Mouse (Mus musculus): ENCODE results near the gene Sema3e. TPM values are rescaled to one million over a fixed set of nuclear protein-coding genes. Genes with fewer than 3 reads are reported as not detected.

Gene Sema3e
- polyA plus RNA-seq, 1 experiment from 2014 or later, result 5.5 TPM

GRCm38 (mm10) chr5:14032056-14032455, 7.0 kb downstream of the Sema3e start:
- Histone ChIP-seq H3K27me3 (no peaks in the 10 kb centered on the region), H3K4me1 (0 out of 2 replicates have a peak, but pooled peaks cover 8% of the 10 kb centered on the region), H3K27ac (no peak overlapping the region), H3K9ac (no peak overlapping the region), H3K4me3 (no peak overlapping the region), H3K9me3 (no peaks in the 10 kb centered on the region), H3K36me3 (no peaks in the 10 kb centered on the region), H3K4me2 (replicated peaks) (no peak overlapping the region)
- 39% methylated on average over 4 of the region's 4 CpGs for WGBS
- ATAC-seq (ENCODE audit: low FRiP score, low read depth), result no peak

GRCm38 (mm10) chr5:14033302-14033701, 8.2 kb downstream of the Sema3e start:
- Histone ChIP-seq H3K9ac (no peak overlapping the region), H3K27ac (no peak overlapping the region), H3K27me3 (no peaks in the 10 kb centered on the region), H3K4me3 (no peak overlapping the region), H3K4me1 (0 out of 2 replicates have a peak, but pooled peaks cover 8% of the 10 kb centered on the region), H3K9me3 (no peaks in the 10 kb centered on the region), H3K36me3 (no peaks in the 10 kb centered on the region), H3K4me2 (replicated peaks) (no peak overlapping the region)
- ATAC-seq (ENCODE audit: low FRiP score, low read depth), result no peak
- WGBS, result 22% methylated on average over 3 of the region's 3 CpGs

- Histone ChIP-seq H3K4me1 (0 out of 2 replicates have a peak, but pooled peaks cover 5% of the 10 kb centered on the region), H3K9me3 (no peaks in the 10 kb centered on the region), H3K36me3 (no peaks in the 10 kb centered on the region), H3K9ac (no peak overlapping the region), H3K27me3 (no peaks in the 10 kb centered on the region), H3K4me2 (replicated peaks) (no peak overlapping the region), H3K27ac (no peak overlapping the region), H3K4me3 (no peak overlapping the region)
- WGBS, result 30% methylated on average over 9 of the region's 9 CpGs
- ATAC-seq (ENCODE audit: low FRiP score, low read depth), result no peak
Observed at GRCm38 (mm10) chr5:14038813-14039496, 13.9 kb downstream of the Sema3e start.

- H3K27me3 ChIP-seq, result no peaks in the 10 kb centered on the region
- ATAC-seq (ENCODE audit: low FRiP score, low read depth), result no peak
- no peak overlapping the region for H3K27ac ChIP-seq
- 47% methylated on average over 4 of the region's 4 CpGs for WGBS
- no peak overlapping the region for H3K4me3 ChIP-seq
- no peaks in the 10 kb centered on the region for H3K36me3 ChIP-seq
- H3K4me1 ChIP-seq, result 0 out of 2 replicates have a peak, but pooled peaks cover 5% of the 10 kb centered on the region
- H3K9ac ChIP-seq, result no peak overlapping the region
- no peaks in the 10 kb centered on the region for H3K9me3 ChIP-seq
- H3K4me2 ChIP-seq (replicated peaks), result no peak overlapping the region
Observed at GRCm38 (mm10) chr5:14040208-14040607, 15.1 kb downstream of the Sema3e start.

GRCm38 (mm10) chr5:14043116-14043515, 18.0 kb downstream of the Sema3e start:
- no peak overlapping the region for H3K4me2 ChIP-seq (replicated peaks)
- no peak overlapping the region for H3K4me3 ChIP-seq
- H3K27me3 ChIP-seq, result no peaks in the 10 kb centered on the region
- 0 out of 2 replicates have a peak, but pooled peaks cover 5% of the 10 kb centered on the region for H3K4me1 ChIP-seq
- ATAC-seq (ENCODE audit: low FRiP score, low read depth), result no peak
- H3K27ac ChIP-seq, result no peak overlapping the region
- no peaks in the 10 kb centered on the region for H3K9me3 ChIP-seq
- H3K36me3 ChIP-seq, result no peaks in the 10 kb centered on the region
- 77% methylated on average over 5 of the region's 5 CpGs for WGBS
- no peak overlapping the region for H3K9ac ChIP-seq

- ATAC-seq (ENCODE audit: low FRiP score, low read depth), result no peak
- H3K9ac ChIP-seq, result no peak overlapping the region
- no peaks in the 10 kb centered on the region for H3K27me3 ChIP-seq
- H3K4me3 ChIP-seq, result no peak overlapping the region
- 0 out of 2 replicates have a peak, but pooled peaks cover 3% of the 10 kb centered on the region for H3K4me1 ChIP-seq
- no peaks in the 10 kb centered on the region for H3K36me3 ChIP-seq
- 90% methylated on average over 6 of the region's 6 CpGs for WGBS
- no peak overlapping the region for H3K27ac ChIP-seq
- H3K4me2 ChIP-seq (replicated peaks), result no peak overlapping the region
- H3K9me3 ChIP-seq, result no peaks in the 10 kb centered on the region
Observed at GRCm38 (mm10) chr5:14043983-14044382, 18.9 kb downstream of the Sema3e start.

GRCm38 (mm10) chr5:14048660-14049059, 23.6 kb downstream of the Sema3e start:
- 31% methylated on average over 7 of the region's 7 CpGs for WGBS
- H3K4me3 ChIP-seq, result no peak overlapping the region
- ATAC-seq (ENCODE audit: low FRiP score, low read depth), result no peak
- no peaks in the 10 kb centered on the region for H3K36me3 ChIP-seq
- no peak overlapping the region for H3K27ac ChIP-seq
- no peak overlapping the region for H3K9ac ChIP-seq
- H3K27me3 ChIP-seq, result no peaks in the 10 kb centered on the region
- H3K9me3 ChIP-seq, result no peaks in the 10 kb centered on the region
- 0 out of 2 replicates have a peak overlapping the region, but pooled peaks have one; percentile 9 for H3K4me2 ChIP-seq (replicated peaks)
- no peaks in the 10 kb centered on the region for H3K4me1 ChIP-seq

- H3K9ac ChIP-seq, result no peak overlapping the region
- H3K36me3 ChIP-seq, result no peaks in the 10 kb centered on the region
- H3K4me3 ChIP-seq, result no peak overlapping the region
- no peak overlapping the region for H3K4me2 ChIP-seq (replicated peaks)
- no peaks in the 10 kb centered on the region for H3K9me3 ChIP-seq
- no peaks in the 10 kb centered on the region for H3K4me1 ChIP-seq
- H3K27me3 ChIP-seq, result no peaks in the 10 kb centered on the region
- ATAC-seq (ENCODE audit: low FRiP score, low read depth), result no peak
- H3K27ac ChIP-seq, result no peak overlapping the region
- 76% methylated on average over 5 of the region's 5 CpGs for WGBS
Observed at GRCm38 (mm10) chr5:14054472-14054871, 29.4 kb downstream of the Sema3e start.

- Histone ChIP-seq H3K4me2 (replicated peaks) (no peak overlapping the region), H3K27ac (no peak overlapping the region), H3K4me3 (no peak overlapping the region), H3K36me3 (no peaks in the 10 kb centered on the region), H3K4me1 (no peaks in the 10 kb centered on the region), H3K9ac (no peak overlapping the region), H3K9me3 (no peaks in the 10 kb centered on the region), H3K27me3 (no peaks in the 10 kb centered on the region)
- no peak for ATAC-seq (ENCODE audit: low FRiP score, low read depth)
- WGBS, result 65% methylated on average over 4 of the region's 4 CpGs
Observed at GRCm38 (mm10) chr5:14059895-14060553, 34.9 kb downstream of the Sema3e start.

GRCm38 (mm10) chr5:14062918-14063481, 37.9 kb downstream of the Sema3e start:
- Histone ChIP-seq H3K27ac (no peak overlapping the region), H3K4me2 (replicated peaks) (no peak overlapping the region), H3K4me3 (no peak overlapping the region), H3K4me1 (no peaks in the 10 kb centered on the region), H3K9ac (no peak overlapping the region), H3K9me3 (no peaks in the 10 kb centered on the region), H3K36me3 (no peaks in the 10 kb centered on the region), H3K27me3 (no peaks in the 10 kb centered on the region)
- no peak for ATAC-seq (ENCODE audit: low FRiP score, low read depth)
- WGBS, result 54% methylated on average over 4 of the region's 4 CpGs

- 87% methylated on average over 3 of the region's 3 CpGs for WGBS
Observed at GRCm38 (mm10) chr5:14073152-14073551, 48.1 kb downstream of the Sema3e start.

GRCm38 (mm10) chr5:14088100-14088499, 63.0 kb downstream of the Sema3e start:
- no peak overlapping the region for H3K4me3 ChIP-seq
- no peaks in the 10 kb centered on the region for H3K36me3 ChIP-seq
- H3K27ac ChIP-seq, result no peak overlapping the region; the same call in 1 of the 2 replicates
- ATAC-seq (ENCODE audit: low FRiP score, low read depth), result no peak
- no peaks in the 10 kb centered on the region for H3K9me3 ChIP-seq
- no peak overlapping the region for H3K9ac ChIP-seq
- no peak overlapping the region for H3K4me2 ChIP-seq (replicated peaks)
- no peaks in the 10 kb centered on the region for H3K27me3 ChIP-seq
- H3K4me1 ChIP-seq, result peaks cover 19% of the 10 kb centered on the region; the same call in 1 of the 2 replicates
- 43% methylated on average over 2 of the region's 2 CpGs for WGBS

More at GRCm38 (mm10) chr5:14073152-14073551, 48.1 kb downstream of the Sema3e start:
- Histone ChIP-seq H3K27ac (no peak overlapping the region), H3K9ac (no peak overlapping the region), H3K4me1 (no peaks in the 10 kb centered on the region), H3K4me2 (replicated peaks) (no peak overlapping the region), H3K36me3 (no peaks in the 10 kb centered on the region), H3K9me3 (no peaks in the 10 kb centered on the region), H3K4me3 (no peak overlapping the region), H3K27me3 (no peaks in the 10 kb centered on the region)
- no peak for ATAC-seq (ENCODE audit: low FRiP score, low read depth)

All from limb, embryonic 13.5 days (tissue).